ENCODE assay signal across 17 mouse cellular contexts in the genomic region with DNA sequence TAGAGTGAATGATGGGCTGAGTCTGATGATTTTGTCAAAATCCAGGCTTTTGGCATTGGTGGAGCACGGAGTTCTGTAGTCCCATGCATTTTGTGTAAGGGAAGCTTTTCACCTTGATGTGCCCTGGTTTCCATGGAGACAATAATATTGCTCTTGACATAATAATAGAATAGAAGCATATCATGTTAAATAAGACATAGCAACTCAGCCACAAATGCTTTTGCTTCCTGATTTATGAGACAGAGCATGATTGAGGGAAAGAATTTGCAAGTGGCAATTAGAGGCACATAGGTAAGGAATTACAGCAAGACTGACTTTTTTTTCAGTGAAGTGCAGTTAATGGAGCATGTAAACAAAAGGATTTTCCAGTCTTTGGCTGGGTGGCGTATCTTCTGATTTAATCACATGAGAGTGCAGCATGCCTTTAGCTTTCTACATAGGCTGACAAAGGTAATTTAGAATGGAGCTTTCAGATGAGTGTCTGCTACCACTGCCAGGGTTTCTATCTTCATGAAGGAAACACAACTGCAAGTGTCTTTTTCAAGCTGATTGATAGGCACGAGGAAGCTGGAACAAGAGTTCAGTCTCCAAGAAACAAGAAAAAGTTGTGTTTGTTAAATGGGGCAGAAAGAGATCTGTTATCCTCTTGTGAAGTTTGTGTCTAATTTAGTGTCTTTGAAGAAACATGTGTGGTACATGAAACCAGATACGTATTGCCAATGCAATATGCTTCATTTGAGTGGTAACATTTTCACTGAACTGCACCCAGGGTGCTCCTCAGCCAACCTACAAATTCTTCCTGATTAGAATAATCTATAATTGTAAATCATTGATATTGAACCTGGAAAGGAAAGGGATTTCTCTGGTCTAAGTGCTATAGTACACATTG.
DNase-seq lines count a peak whose midpoint lies in the region; ATAC-seq and TF ChIP-seq lines count a peak whose summit lies in the region.
"Had no signal": no experiment of that assay in that cellular context is flagged by ENCODE, and none has a peak within 500 bp of the region (broad histone marks: within the 10 kb centered on the region; RNA-seq: fewer than 3 reads in every experiment).

No protein-coding gene starts in this region.

- H3K4me3 ChIP-seq in forebrain, embryonic 12.5 days (replicated peaks), result no peak overlapping the region
- H3K4me3 ChIP-seq in forebrain, embryonic 10.5 days, result no peak overlapping the region
- no peak overlapping the region for H3K4me3 ChIP-seq in midbrain, embryonic 14.5 days (replicated peaks; ENCODE audit: low read depth, low read length)
- H3K4me3 ChIP-seq in midbrain, embryonic 11.5 days (ENCODE audit: low read depth, low read length), result no peak overlapping the region
- no peak overlapping the region for H3K4me3 ChIP-seq in forebrain, embryonic 16.5 days (replicated peaks; ENCODE audit: low read length)
- H3K4me3 ChIP-seq in neural tube, embryonic 14.5 days (ENCODE audit: low read depth, low read length), result no peak overlapping the region
- no peak overlapping the region for H3K4me3 ChIP-seq in layer of hippocampus, adult 2 months
- H3K4me3 ChIP-seq: erythroblast, embryonic 14.5 days had no signal

- H3K4me2 ChIP-seq in forebrain, embryonic 12.5 days, result no peak overlapping the region
- no peak overlapping the region for H3K4me2 ChIP-seq in midbrain, embryonic 14.5 days (ENCODE audit: low read length)
- no peak overlapping the region for H3K4me2 ChIP-seq in midbrain, embryonic 11.5 days
- no peak overlapping the region for H3K4me2 ChIP-seq in forebrain, embryonic 16.5 days (ENCODE audit: low read length)
- no peak overlapping the region for H3K4me2 ChIP-seq in neural tube, embryonic 14.5 days (ENCODE audit: low read depth, low read length)

- no peaks in the 10 kb centered on the region for H3K27me3 ChIP-seq in forebrain, embryonic 12.5 days
- no peaks in the 10 kb centered on the region for H3K27me3 ChIP-seq in forebrain, embryonic 10.5 days (ENCODE audit: poor library complexity, severe bottlenecking)
- H3K27me3 ChIP-seq in midbrain, embryonic 14.5 days (ENCODE audit: control insufficient read depth, insufficient read depth, low read length), result no peaks in the 10 kb centered on the region
- no peaks in the 10 kb centered on the region for H3K27me3 ChIP-seq in midbrain, embryonic 11.5 days (ENCODE audit: control insufficient read depth, insufficient read depth, low read length)
- no peaks in the 10 kb centered on the region for H3K27me3 ChIP-seq in forebrain, embryonic 16.5 days (replicated peaks; ENCODE audit: control insufficient read depth, insufficient read depth, low read length)
- H3K27me3 ChIP-seq in neural tube, embryonic 14.5 days (ENCODE audit: control insufficient read depth, insufficient read depth, low read length), result no peaks in the 10 kb centered on the region

- H3K27ac ChIP-seq in forebrain, embryonic 12.5 days, result no peak overlapping the region
- H3K27ac ChIP-seq in forebrain, embryonic 10.5 days, result no peak overlapping the region
- no peak overlapping the region for H3K27ac ChIP-seq in midbrain, embryonic 14.5 days (replicated peaks; ENCODE audit: low read depth, low read length)
- no peak overlapping the region for H3K27ac ChIP-seq in midbrain, embryonic 11.5 days (ENCODE audit: low read depth, low read length)
- H3K27ac ChIP-seq in forebrain, embryonic 16.5 days (ENCODE audit: low read length), result no peak overlapping the region
- H3K27ac ChIP-seq in neural tube, embryonic 14.5 days (ENCODE audit: low read depth, low read length), result no peak overlapping the region
- no peak overlapping the region for H3K27ac ChIP-seq in layer of hippocampus, adult 2 months
- H3K27ac ChIP-seq: liver, embryonic 14.5 days had no signal

- no peak for DNase-seq in forebrain, embryonic 10.5 days (ENCODE audit: extremely low spot score, low spot score)
- DNase-seq in midbrain, embryonic 14.5 days, result peak; percentile 16
- no peak for DNase-seq in midbrain, embryonic 11.5 days (ENCODE audit: low spot score, missing footprints)
- DNase-seq in adrenal gland, postnatal 14 days, result no peak
- DNase-seq in layer of hippocampus, adult 2 months (ENCODE audit: low spot score in 2 of 2), result no peak
- DNase-seq: adrenal gland, postnatal 10 days; cerebellum, postnatal 36 days; kidney, adult 11 months; layer of hippocampus, adult 9-11 months; lung, postnatal 10 days; right cerebral cortex, postnatal 4 days; thymus, adult 18-20 months had no signal

- no peak for TF ChIP-seq CTCF in layer of hippocampus, adult 2 months (conservative IDR thresholded peaks at IDR 0.05)

- H3K9me3 ChIP-seq in forebrain, embryonic 12.5 days, result no peaks in the 10 kb centered on the region
- no peaks in the 10 kb centered on the region for H3K9me3 ChIP-seq in forebrain, embryonic 10.5 days
- no peaks in the 10 kb centered on the region for H3K9me3 ChIP-seq in midbrain, embryonic 14.5 days (ENCODE audit: control insufficient read depth, low read length)
- no peaks in the 10 kb centered on the region for H3K9me3 ChIP-seq in midbrain, embryonic 11.5 days (ENCODE audit: control insufficient read depth, low read length)
- no peaks in the 10 kb centered on the region for H3K9me3 ChIP-seq in forebrain, embryonic 16.5 days (ENCODE audit: control insufficient read depth, low read length)
- no peaks in the 10 kb centered on the region for H3K9me3 ChIP-seq in neural tube, embryonic 14.5 days (ENCODE audit: control insufficient read depth, low read length)

- peaks cover 5% of the 10 kb centered on the region; the same call in 1 of the 2 replicates for H3K4me1 ChIP-seq in forebrain, embryonic 12.5 days
- H3K4me1 ChIP-seq in forebrain, embryonic 10.5 days, result peaks cover 10% of the 10 kb centered on the region
- H3K4me1 ChIP-seq in midbrain, embryonic 14.5 days (ENCODE audit: control insufficient read depth, insufficient read depth, low read length), result no peaks in the 10 kb centered on the region
- H3K4me1 ChIP-seq in midbrain, embryonic 11.5 days (ENCODE audit: control insufficient read depth, insufficient read depth, low read length), result no peaks in the 10 kb centered on the region
- H3K4me1 ChIP-seq in forebrain, embryonic 16.5 days (replicated peaks; ENCODE audit: control insufficient read depth, insufficient read depth, low read length), result no peaks in the 10 kb centered on the region
- no peaks in the 10 kb centered on the region for H3K4me1 ChIP-seq in neural tube, embryonic 14.5 days (ENCODE audit: control insufficient read depth, insufficient read depth, low read length)

- WGBS in forebrain, embryonic 12.5 days, result 40% methylated on average over 4 of the region's 4 CpGs
- WGBS in forebrain, embryonic 10.5 days, result 59% methylated on average over 4 of the region's 4 CpGs
- WGBS in midbrain, embryonic 14.5 days, result 62% methylated on average over 4 of the region's 4 CpGs
- WGBS in midbrain, embryonic 11.5 days, result 66% methylated on average over 4 of the region's 4 CpGs
- 33% methylated on average over 4 of the region's 4 CpGs for WGBS in forebrain, embryonic 16.5 days
- 17% methylated on average over 4 of the region's 4 CpGs for WGBS in neural tube, embryonic 14.5 days

- peak; percentile 57; the same call in 1 of the 2 replicates for ATAC-seq in forebrain, embryonic 12.5 days (ENCODE audit: low FRiP score)
- no peak for ATAC-seq in midbrain, embryonic 14.5 days (ENCODE audit: low FRiP score, low TSS enrichment)
- no peak for ATAC-seq in midbrain, embryonic 11.5 days (ENCODE audit: low FRiP score)
- peak; percentile 84 for ATAC-seq in forebrain, embryonic 16.5 days
- peak; percentile 90 for ATAC-seq in neural tube, embryonic 14.5 days (ENCODE audit: low read depth)

- H3K36me3 ChIP-seq in forebrain, embryonic 12.5 days (replicated peaks), result no peaks in the 10 kb centered on the region
- H3K36me3 ChIP-seq in forebrain, embryonic 10.5 days (replicated peaks), result no peaks in the 10 kb centered on the region
- no peaks in the 10 kb centered on the region for H3K36me3 ChIP-seq in midbrain, embryonic 14.5 days (ENCODE audit: control insufficient read depth, insufficient read depth, low read length)
- no peaks in the 10 kb centered on the region for H3K36me3 ChIP-seq in midbrain, embryonic 11.5 days (ENCODE audit: control insufficient read depth, insufficient read depth, low read length)
- H3K36me3 ChIP-seq in forebrain, embryonic 16.5 days (ENCODE audit: control insufficient read depth, insufficient read depth), result no peaks in the 10 kb centered on the region
- no peaks in the 10 kb centered on the region for H3K36me3 ChIP-seq in neural tube, embryonic 14.5 days (ENCODE audit: control insufficient read depth, insufficient read depth, low read length)

- H3K9ac ChIP-seq in forebrain, embryonic 12.5 days, result no peak overlapping the region
- no peak overlapping the region for H3K9ac ChIP-seq in midbrain, embryonic 14.5 days (replicated peaks; ENCODE audit: low read length)
- no peak overlapping the region for H3K9ac ChIP-seq in midbrain, embryonic 11.5 days (ENCODE audit: low read length)
- no peak overlapping the region for H3K9ac ChIP-seq in forebrain, embryonic 16.5 days (replicated peaks; ENCODE audit: low read depth, low read length)
- no peak overlapping the region for H3K9ac ChIP-seq in neural tube, embryonic 14.5 days (replicated peaks; ENCODE audit: low read depth, low read length)
- H3K9ac ChIP-seq: liver, embryonic 14.5 days had no signal

Comparison
In these comparisons a context has a peak if more than half of its experiments do, and no peak if none do; other contexts are left out.
1. ATAC-seq: peak in forebrain, embryonic 12.5 days (single experiment), forebrain, embryonic 16.5 days (single experiment) and neural tube, embryonic 14.5 days (single experiment); none in midbrain, embryonic 14.5 days (single experiment) and midbrain, embryonic 11.5 days (single experiment).